Mouse (Mus musculus): Measurements from ENCODE around the gene Gja1.
"Not testable (repeated sequence)": the region's sequence is repeated elsewhere in the genome, so short reads cannot be mapped to it uniquely, and the experiment has no call there.

The Gja1 gene

GRCm38 (mm10) chr10:56377097-56377965, at the start of gene Gja1:
TSS of gene Gja1 (plus strand) at chr10:56377330.
- DNase-seq: peak; percentile 16

DNA sequence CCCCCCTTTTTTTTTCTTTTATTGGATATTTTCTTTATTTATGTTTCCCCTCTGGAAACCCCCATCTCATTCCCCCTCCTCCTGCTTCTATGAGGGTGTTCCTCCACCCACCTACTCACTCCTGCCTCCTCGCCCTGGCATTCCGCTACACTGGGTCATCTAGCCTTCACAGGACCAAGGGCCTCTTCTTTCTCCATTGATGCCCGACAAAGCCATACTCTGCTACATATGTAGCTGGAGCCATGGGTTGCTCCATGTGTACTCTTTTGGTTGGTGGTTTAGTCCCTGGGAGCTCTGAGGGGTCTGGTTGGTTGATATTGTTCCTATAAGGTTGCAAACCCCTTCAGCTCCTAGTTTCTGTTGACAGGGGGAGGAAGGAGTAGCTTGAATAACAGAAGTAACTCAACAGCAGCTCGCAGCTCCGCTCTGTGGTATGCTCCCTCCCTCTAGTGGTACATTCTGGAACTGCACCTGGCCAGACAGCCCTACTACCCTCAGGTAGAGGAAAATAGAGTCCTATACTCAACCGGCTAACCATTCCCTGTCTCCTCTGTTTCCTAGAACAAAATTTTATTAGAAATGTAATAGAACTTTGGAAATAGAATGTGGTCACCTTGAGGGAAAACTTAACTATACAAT, 38.2 kb upstream of the Gja1 start:
- peak; percentile 54 for DNase-seq

DNA sequence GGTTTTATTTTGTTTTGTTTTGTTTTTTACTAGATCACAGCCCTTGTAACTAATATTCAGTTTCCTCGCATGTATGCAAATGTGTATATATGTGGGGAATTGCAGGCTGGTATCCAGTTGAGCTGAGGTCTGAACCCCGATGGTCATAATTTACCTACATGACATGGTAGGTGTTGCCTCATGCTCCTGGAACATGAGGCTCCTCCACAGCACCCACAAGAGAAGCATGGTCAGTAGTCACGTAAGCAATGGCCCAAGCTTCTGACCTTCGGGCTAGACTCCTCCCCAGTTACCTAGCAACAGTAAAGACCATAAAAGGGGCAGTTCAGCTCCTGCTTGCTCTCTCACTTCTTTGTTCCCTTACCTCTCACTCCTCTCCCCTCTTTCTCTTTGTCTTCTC, 16.7 kb upstream of the Gja1 start:
- DNase-seq: no peak

- DNase-seq: peak; percentile 35
Observed at GRCm38 (mm10) chr10:56369073-56369472, 8.1 kb upstream of the Gja1 start.

DNA sequence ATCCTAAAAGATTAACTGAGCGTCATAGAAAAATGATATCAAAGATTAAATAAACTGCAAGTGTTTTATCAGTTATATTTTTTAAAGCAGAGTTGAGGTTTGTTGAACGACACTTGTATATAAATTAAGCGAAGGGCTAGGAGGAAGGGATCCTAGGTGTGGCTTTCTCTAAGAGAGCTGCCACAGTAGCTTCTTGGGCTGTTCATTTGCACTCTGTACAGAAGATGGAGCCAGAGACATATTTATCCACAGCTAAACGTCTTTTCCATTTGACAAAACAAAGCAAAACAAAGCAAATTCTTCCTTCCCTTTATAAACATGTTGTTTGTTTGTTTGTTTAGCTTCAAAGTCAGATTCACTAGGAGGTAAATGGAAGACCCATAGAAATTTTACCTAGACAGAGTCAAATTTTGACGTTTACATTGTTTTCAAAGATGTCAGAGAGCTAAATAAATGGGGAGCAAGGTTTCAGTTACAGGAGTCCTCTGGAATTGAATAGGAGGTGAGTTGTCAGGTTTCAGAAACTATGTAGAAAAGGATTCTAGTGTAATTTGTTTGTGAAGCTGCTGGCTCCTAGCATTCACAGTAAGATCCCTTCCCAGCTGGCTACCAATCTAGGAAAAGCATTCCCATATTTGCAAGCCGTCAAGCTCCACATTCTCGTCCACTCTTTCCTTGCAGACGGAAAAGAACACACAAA, 4.0 kb upstream of the Gja1 start:
- no peak for DNase-seq

DNA sequence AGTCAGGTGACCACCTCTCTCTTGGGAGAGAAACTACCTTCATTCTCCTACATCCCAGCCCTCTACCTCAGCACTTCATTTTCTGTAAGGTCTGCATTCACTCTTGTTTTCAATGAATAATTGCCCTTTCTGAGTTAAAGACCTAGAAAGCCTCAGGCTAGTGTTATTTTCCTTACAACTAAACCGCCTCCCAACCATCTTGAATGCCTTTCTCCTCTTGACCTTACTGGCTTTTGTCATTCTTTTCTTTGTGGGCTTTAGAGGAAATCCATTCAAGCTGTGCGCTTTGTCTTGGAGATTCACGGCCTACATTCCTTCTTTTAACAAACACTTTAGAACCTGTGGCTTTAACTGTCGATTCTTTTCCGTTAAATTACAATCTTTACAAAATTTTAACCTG, 3.0 kb upstream of the Gja1 start:
- no peak for DNase-seq

- DNase-seq: no peak
Observed at GRCm38 (mm10) chr10:56375906-56376468, 1.1 kb upstream of the Gja1 start.

DNA sequence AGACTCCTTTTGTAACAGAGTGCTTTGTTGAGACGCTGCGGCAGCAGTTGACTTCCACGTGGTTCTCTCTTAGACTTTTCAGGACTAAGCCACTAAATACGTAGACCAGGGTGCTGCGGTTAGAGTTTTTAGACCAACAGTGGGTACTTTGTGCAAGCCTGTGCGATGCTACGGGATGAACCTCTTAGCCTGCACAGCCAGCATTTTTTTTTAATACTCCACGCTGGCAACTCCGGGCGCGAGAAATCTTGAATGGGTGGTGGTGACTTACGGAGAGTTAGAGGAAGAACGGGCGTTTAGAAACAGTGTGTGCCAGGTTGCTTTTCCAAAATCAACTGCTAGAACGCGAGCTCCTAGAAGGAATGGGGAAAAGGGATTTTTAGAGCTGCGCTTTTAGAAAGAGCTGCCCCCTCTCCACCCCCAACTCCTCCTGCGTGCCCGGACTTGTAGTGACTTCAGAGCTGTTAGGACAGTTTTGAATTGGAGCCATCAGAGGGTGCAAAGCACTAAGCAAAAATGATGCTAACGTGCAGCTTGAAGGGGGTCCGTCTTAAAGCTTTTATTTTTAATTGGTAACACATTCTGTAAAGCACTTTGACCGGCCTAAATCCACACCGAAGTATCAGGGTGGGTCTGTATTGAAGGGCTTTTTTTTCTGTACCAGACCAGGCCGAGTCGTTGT, 977 bp downstream of the Gja1 start:
- DNase-seq: no peak

DNA sequence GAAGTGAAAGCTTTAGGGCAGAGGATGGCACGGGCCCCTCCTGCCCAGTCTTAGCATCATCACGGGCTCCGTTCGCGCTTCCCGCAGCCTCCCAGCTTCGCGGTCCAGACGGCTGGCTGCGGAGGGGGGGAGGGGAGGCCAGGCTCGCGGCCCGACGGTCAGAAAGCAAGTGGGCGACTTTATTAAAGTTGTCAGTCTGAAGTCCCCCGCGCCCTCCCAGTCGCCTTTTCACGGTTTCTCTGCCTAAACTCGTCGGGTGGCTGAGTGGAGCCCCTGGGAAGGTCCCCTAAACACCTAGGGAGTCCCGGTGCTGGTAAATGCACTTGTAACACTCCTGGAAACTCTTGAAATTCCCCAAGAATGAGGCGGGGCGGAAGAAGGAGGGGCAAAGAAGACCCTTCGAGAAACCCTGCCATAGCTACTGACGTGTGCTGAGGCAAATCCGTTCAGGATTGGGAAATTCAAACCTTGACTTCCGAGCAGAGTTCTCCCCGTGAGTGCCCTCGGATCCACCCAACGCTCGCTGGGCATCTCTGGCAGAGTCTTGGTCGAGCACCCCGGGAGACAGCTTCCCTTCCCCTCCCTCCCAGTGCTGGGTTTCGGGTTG, 1.6 kb downstream of the Gja1 start:
- no peak for DNase-seq

DNA sequence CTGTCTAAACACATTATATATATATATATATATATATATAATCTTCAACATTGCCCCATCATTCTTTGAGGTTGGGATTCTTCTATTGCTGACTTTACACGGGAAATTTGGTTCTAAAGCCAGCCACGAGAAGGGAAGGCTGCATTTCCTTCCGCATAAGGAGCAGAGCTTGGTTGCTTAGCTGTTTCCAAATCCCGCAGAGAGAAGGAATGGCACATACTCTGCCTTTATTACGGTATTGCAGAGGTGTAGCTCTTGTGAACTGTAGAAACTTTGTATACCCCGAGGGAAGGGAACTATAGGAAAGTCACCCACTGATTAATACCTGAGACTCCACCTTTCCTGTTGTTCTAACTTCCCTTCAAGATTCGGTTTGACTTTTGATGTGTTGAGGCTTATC, 2.6 kb downstream of the Gja1 start:
- no peak for DNase-seq

DNA sequence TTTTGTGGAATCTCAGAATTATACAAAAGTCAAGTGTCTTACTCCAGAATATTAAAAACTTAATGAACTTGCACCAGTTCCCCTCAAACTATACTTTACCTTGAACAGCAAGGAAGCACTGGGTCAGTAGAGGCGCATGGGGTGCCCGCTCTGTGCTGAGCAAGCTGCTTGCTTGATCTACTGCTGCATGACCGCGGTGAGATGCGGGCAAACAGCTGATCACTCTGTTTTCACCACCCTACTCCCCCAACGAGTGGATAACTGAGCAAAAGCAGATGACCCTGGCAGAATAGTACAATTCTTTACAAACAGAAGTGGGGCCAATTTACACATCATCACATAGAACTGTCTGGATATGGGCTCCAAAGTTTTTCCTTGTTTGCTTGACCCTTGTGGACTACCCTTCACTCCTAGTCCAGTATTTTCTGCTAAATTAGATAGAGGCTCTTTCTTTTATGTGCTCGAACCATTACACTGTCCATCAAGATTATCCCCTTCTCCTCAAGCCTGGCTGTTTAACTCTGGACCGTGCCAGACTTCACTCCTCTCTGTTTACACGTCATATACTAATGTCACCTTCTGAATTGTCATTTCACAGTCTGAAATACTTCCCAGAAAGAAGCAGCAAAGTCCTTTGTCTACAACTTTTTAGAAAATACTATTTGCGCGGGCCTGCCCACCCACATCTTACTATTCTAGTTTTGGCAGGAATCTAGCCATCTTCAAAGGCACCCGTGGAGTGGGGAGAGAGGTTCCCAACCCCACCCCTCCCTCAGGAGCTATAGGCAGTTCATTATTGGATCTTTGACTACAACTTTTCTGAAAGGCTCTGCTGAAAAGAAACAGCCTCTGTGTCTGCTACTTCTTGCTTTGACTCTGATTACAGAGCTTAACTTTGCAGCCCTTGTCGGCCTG, 8.3 kb downstream of the Gja1 start:
- DNase-seq: no peak

- no peak for DNase-seq
Observed at GRCm38 (mm10) chr10:56393095-56393784, 16.1 kb downstream of the Gja1 start.

GRCm38 (mm10) chr10:56393815-56394417, 16.8 kb downstream of the Gja1 start:
- not testable (repeated sequence) for DNase-seq

DNA sequence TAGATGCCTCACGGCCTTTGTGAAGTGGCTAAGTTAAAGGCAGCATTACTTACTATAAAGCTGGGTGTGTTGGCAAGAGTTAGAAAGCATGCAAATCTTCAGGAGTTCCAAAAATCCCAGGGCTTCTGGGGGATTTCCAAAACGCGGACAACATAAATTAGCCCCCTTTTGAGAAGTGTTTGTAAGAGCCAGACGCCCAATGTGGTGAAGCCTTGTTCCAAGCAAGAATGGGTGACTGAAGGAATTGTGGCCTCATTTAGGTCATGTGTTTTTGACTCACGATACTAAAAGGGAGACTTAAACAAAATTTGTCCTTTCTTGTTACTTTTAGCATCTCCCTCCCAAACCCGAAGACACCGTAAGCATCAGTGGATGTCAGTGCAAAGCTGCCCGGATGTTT, 20.7 kb downstream of the Gja1 start:
- DNase-seq: no peak

GRCm38 (mm10) chr10:56398310-56398709, 21.2 kb downstream of the Gja1 start:
- no peak for DNase-seq

GRCm38 (mm10) chr10:56401396-56401795, 24.3 kb downstream of the Gja1 start:
- DNase-seq: not testable (repeated sequence)

DNA sequence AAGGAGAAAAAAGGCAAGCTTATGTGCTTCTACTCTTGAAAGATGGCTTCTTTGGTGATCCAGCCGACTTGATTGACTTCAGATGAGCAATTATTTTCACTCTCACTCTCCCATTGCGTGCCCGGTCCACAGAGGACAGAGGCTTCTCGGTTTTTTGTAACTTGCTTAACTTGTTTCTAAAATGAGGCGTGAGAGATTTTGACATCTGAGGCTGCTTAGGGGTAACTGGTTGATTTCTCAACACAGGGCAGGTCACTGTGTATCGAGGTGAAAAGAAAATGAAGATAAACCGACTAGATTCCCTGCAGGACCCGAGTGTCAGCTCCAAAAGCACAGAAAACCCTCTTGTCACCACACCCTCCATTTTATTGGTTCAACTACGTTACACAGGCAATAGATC, 28.8 kb downstream of the Gja1 start:
- DNase-seq: no peak

DNA sequence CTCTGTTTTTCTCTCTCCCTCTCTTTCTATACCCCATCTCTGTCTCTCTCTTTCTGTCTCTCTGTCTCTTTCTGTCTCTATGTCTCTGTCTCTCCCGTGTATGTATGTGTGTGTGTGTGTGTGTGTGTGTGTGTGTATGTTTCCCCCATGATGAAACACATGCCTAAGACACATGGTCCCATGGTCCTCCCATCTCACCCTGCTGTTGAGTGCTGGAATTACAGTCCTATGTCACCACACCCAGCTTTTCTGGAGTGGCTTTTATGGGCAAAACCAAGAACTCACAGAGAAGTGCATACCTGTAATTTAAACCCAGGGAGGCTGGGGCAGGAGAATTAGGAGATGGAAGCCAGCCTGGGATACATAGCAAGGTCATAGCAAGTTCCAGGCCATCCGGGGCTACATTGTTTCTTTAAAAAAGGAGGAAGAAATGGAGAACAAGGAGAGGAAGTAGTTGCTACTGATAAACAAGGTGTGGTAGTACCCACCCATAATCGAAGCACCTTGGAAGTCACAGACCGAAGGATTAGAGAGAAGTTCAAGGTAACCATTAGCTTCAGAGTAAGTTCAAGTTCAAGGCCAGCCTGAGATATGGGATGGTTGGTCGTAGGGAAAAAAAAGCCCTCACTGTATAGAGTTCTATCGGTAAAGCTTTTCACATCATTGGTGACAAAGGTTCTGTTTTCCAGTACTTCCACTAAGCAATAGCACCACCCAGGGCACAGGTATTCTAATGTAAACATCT, 29.4 kb downstream of the Gja1 start:
- no peak for DNase-seq

DNA sequence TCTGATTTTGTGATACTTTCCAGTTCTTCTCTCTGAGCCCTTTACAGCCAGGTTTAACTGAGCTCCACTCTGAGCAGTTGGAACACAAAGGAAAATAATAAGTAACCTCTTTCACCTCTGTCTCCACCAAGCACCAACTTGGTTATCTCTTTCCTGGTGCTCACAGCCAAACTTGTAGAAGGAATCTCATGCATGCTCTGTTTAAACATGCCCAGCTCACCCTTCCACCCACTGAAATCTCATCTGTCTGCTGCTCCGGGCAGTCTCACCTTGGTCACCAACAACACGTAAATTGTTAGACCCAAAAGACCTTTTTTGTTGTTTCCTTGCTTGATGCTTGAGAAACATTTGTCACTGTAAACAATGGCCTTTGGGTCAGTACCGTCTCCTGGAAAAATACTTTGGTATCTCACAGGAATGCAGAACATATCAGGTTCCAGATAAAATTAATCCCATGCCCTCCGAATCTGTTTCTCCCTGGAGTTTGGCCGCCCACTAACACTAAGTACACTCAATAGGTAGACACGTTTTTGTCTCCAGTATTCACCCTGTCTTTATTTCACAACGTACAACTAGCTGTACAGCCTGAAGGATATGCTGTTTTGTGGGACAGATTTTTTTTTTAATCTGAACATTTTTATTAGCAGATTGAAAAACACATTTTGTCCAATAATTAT, 38.9 kb downstream of the Gja1 start:
- DNase-seq: no peak
